Comparison of ENCODE assay signal across 10 mouse cellular contexts in the genomic region with DNA sequence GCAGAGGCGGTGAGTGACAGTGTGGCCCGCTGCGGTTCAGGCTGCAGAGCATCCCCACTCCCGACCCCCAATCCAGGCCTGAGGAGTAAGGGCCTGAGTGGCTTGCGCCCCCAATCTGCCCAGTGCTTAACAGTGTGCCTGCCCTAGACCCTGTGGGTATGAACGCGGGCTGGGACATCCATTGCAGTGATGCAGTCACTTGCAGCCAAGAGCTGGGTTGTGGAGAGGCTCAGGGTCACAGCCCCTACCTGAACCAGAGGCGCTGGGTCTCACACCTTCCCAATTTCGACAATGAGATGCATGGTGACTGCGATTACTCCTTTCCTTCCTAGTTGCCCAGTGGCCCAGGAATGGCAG. TPM values are rescaled to one million over a fixed set of nuclear protein-coding genes. Genes with fewer than 3 reads are reported as not detected.
DNase-seq lines count a peak whose midpoint lies in the region; ATAC-seq and TF ChIP-seq lines count a peak whose summit lies in the region.
"Had no signal": no experiment of that assay in that cellular context is flagged by ENCODE, and none has a peak within 500 bp of the region (broad histone marks: within the 10 kb centered on the region; RNA-seq: fewer than 3 reads in every experiment).

No protein-coding gene starts in this region.

- TF ChIP-seq CTCF in heart, postnatal 0 days (IDR thresholded peaks at IDR 0.05; ENCODE audit: low read depth), result no peak

- no peak for ATAC-seq in heart, postnatal 0 days (ENCODE audit: insufficient read depth, low read depth)
- peak; percentile 78 for ATAC-seq in hindbrain, embryonic 11.5 days (ENCODE audit: low FRiP score)
- ATAC-seq in midbrain, embryonic 11.5 days (ENCODE audit: low FRiP score), result peak; percentile 84

- intact Hi-C loops in heart, postnatal 14 days (cut with DNase I), result no loop called here

- no peaks in the 10 kb centered on the region for H3K36me3 ChIP-seq in heart, postnatal 0 days (replicated peaks; ENCODE audit: control insufficient read depth, insufficient read depth, low read length)
- no peaks in the 10 kb centered on the region for H3K36me3 ChIP-seq in hindbrain, embryonic 11.5 days (ENCODE audit: control insufficient read depth, insufficient read depth, low read length)
- H3K36me3 ChIP-seq in midbrain, embryonic 11.5 days (ENCODE audit: control insufficient read depth, insufficient read depth, low read length), result no peaks in the 10 kb centered on the region
- H3K36me3 ChIP-seq: G1E had no signal

- H3K27me3 ChIP-seq in heart, postnatal 0 days (ENCODE audit: control insufficient read depth, insufficient read depth, low read length), result peaks cover 27% of the 10 kb centered on the region
- H3K27me3 ChIP-seq in hindbrain, embryonic 11.5 days (ENCODE audit: control insufficient read depth, insufficient read depth, low read length), result peaks cover 4% of the 10 kb centered on the region
- peaks cover 16% of the 10 kb centered on the region for H3K27me3 ChIP-seq in midbrain, embryonic 11.5 days (ENCODE audit: control insufficient read depth, insufficient read depth, low read length)

- H3K9ac ChIP-seq in heart, postnatal 0 days (replicated peaks; ENCODE audit: low read depth, low read length), result no peak overlapping the region
- H3K9ac ChIP-seq in hindbrain, embryonic 11.5 days (ENCODE audit: low read depth, low read length), result peak overlapping the region; percentile 69
- H3K9ac ChIP-seq in midbrain, embryonic 11.5 days (ENCODE audit: low read length), result peak overlapping the region; percentile 67

- H3K4me1 ChIP-seq in heart, postnatal 0 days (ENCODE audit: control insufficient read depth, insufficient read depth), result 0 out of 2 replicates have a peak, but pooled peaks cover 4% of the 10 kb centered on the region
- H3K4me1 ChIP-seq in hindbrain, embryonic 11.5 days (replicated peaks; ENCODE audit: control insufficient read depth, insufficient read depth, low read length), result no peaks in the 10 kb centered on the region
- no peaks in the 10 kb centered on the region; the same call in 1 of the 2 replicates for H3K4me1 ChIP-seq in midbrain, embryonic 11.5 days (ENCODE audit: control insufficient read depth, insufficient read depth, low read length)

- WGBS in heart, postnatal 0 days, result 16% methylated on average over 10 of the region's 10 CpGs
- WGBS in hindbrain, embryonic 11.5 days, result 5% methylated on average over 10 of the region's 10 CpGs
- 5% methylated on average over 10 of the region's 10 CpGs for WGBS in midbrain, embryonic 11.5 days

- DNase-seq in heart, postnatal 0 days (ENCODE audit: low spot score), result no peak
- DNase-seq in heart, postnatal 14 days, result no peak
- DNase-seq in brain, adult 2 months (ENCODE audit: low read depth, low spot score), result peak; percentile 55
- peak; percentile 30 for DNase-seq in hindbrain, embryonic 11.5 days (ENCODE audit: low spot score)
- no peak for DNase-seq in midbrain, embryonic 11.5 days (ENCODE audit: low spot score, missing footprints)
- no peak for DNase-seq in natural killer cell, adult 2 months (ENCODE audit: low spot score in 2 of 2)
- no peak for DNase-seq in cerebellum, postnatal 10 days
- DNase-seq in c-Kit-positive CD71-positive TER-119-positive erythroid progenitor cells, embryonic 14.5 days (ENCODE audit: low spot score), result no peak
- DNase-seq: kidney, adult 11 months had no signal

- no peaks in the 10 kb centered on the region for H3K9me3 ChIP-seq in heart, postnatal 0 days (replicated peaks; ENCODE audit: control insufficient read depth, low read length)
- H3K9me3 ChIP-seq in hindbrain, embryonic 11.5 days (ENCODE audit: control insufficient read depth, low read length), result no peaks in the 10 kb centered on the region
- no peaks in the 10 kb centered on the region for H3K9me3 ChIP-seq in midbrain, embryonic 11.5 days (ENCODE audit: control insufficient read depth, low read length)

- peak overlapping the region; percentile 52 for H3K4me3 ChIP-seq in heart, postnatal 0 days (ENCODE audit: low read depth, low read length)
- H3K4me3 ChIP-seq in hindbrain, embryonic 11.5 days (ENCODE audit: low read depth, low read length), result peak overlapping the region; percentile 55
- peak overlapping the region; percentile 52 for H3K4me3 ChIP-seq in midbrain, embryonic 11.5 days (ENCODE audit: low read depth, low read length)

- no peak overlapping the region for H3K27ac ChIP-seq in heart, postnatal 0 days (ENCODE audit: low read depth)
- no peak overlapping the region for H3K27ac ChIP-seq in hindbrain, embryonic 11.5 days (ENCODE audit: low read depth, low read length)
- H3K27ac ChIP-seq in midbrain, embryonic 11.5 days (ENCODE audit: low read depth, low read length), result no peak overlapping the region

- TF ChIP-seq EP300 in heart, postnatal 0 days (IDR thresholded peaks at IDR 0.05; ENCODE audit: low read depth), result no peak

- H3K4me2 ChIP-seq in heart, postnatal 0 days (ENCODE audit: low read depth, low read length), result peak overlapping the region; percentile 74
- peak overlapping the region; percentile 89 for H3K4me2 ChIP-seq in hindbrain, embryonic 11.5 days (replicated peaks; ENCODE audit: low read depth, low read length)
- peak overlapping the region; percentile 89 for H3K4me2 ChIP-seq in midbrain, embryonic 11.5 days

RNA-seq across cellular contexts. Expression of gene Ripply2, which starts 0.6 kb away (rescaled TPM):
- not detected in 2 replicates for total RNA-seq in heart, postnatal 0 days (2014; rRNA removed; ENCODE audit: low replicate concordance)
- polyA plus RNA-seq in heart, postnatal 0 days (2015; fragmentation: Nextera tagmentation; extraction: Ambion mirVana), result 0.45 and 1.2 TPM in 2 replicates
- not detected for total RNA-seq in heart, postnatal 14 days (2021)
- 0.93 and 1.5 TPM in 2 replicates for polyA plus RNA-seq in hindbrain, embryonic 11.5 days (2014; fragmentation: Nextera tagmentation; extraction: Ambion mirVana)
- polyA plus RNA-seq in midbrain, embryonic 11.5 days (2014; fragmentation: Nextera tagmentation; extraction: Ambion mirVana), result 0.63 and 0.67 TPM in 2 replicates
- total RNA-seq: G1E had no signal
- polyA plus RNA-seq: G1E had no signal

RNA-seq across cellular contexts. Expression of gene Cyb5r4, which starts 5.9 kb away (rescaled TPM):
- 23.5 and 24.4 TPM in 2 replicates for total RNA-seq in heart, postnatal 0 days (2014; rRNA removed; ENCODE audit: low replicate concordance)
- polyA plus RNA-seq in heart, postnatal 0 days (2015; fragmentation: Nextera tagmentation; extraction: Ambion mirVana), result 33.4 and 43.3 TPM in 2 replicates
- total RNA-seq in heart, postnatal 14 days (2021), result 10 to 100 TPM; 26.3 to 29.0 TPM
- 105 and 126 TPM in 2 replicates for polyA plus RNA-seq in hindbrain, embryonic 11.5 days (2014; fragmentation: Nextera tagmentation; extraction: Ambion mirVana)
- 126 and 134 TPM in 2 replicates for polyA plus RNA-seq in midbrain, embryonic 11.5 days (2014; fragmentation: Nextera tagmentation; extraction: Ambion mirVana)

Comparison
In these comparisons a context has a peak if more than half of its experiments do, and no peak if none do; other contexts are left out.
1. DNase-seq: peak in brain, adult 2 months (single experiment) and hindbrain, embryonic 11.5 days (single experiment); none in heart, postnatal 0 days (single experiment), heart, postnatal 14 days (0 of 2), midbrain, embryonic 11.5 days (single experiment), natural killer cell, adult 2 months (0 of 2), cerebellum, postnatal 10 days (0 of 2) and c-Kit-positive CD71-positive TER-119-positive erythroid progenitor cells, embryonic 14.5 days (single experiment).
2. Peak in every context shown above with its lines, with median percentiles within 50 percentile points of each other: H3K4me2 ChIP-seq and H3K4me3 ChIP-seq.